Mouse (Mus musculus) intestine, embryonic 15.5 days (tissue): Measurements from ENCODE around the gene Speg. TPM values are rescaled to one million over a fixed set of nuclear protein-coding genes. Genes with fewer than 3 reads are reported as not detected.

Source experiments
- ATAC-seq: fragments of 200-750 bp; cut with Nextera tagmentation; 2 replicates; pipeline ENCODE4 v1.8.0; 2017; ENCODE audit warnings: moderate TSS enrichment, moderate library complexity
- H3K27ac ChIP-seq: fragments of 300-500 bp; sonication (generic); 2 replicates; pipeline ENCODE4 v1.5.1; 2015; ENCODE audit warnings: mild to moderate bottlenecking, inconsistent platforms
- H3K27me3 ChIP-seq: fragments of 300-500 bp; sonication (generic); replicated peaks from 2 replicates; pipeline ENCODE4 v1.6.1; 2015; ENCODE audit warnings: inconsistent platforms
- H3K36me3 ChIP-seq: fragments of 300-500 bp; sonication (generic); 2 replicates; pipeline ENCODE4 v1.6.1; 2015; ENCODE audit warnings: inconsistent platforms
- H3K4me1 ChIP-seq: fragments of 300-500 bp; sonication (generic); replicated peaks from 2 replicates; pipeline ENCODE4 v1.6.1; 2015; ENCODE audit warnings: inconsistent platforms
- H3K4me2 ChIP-seq: fragments of 300-500 bp; sonication (generic); replicated peaks from 2 replicates; pipeline ENCODE4 v1.6.1; 2015; ENCODE audit warnings: mild to moderate bottlenecking, inconsistent platforms
- H3K4me3 ChIP-seq: fragments of 300-500 bp; sonication (generic); replicated peaks from 2 replicates; pipeline ENCODE4 v1.5.1; 2015; ENCODE audit warnings: inconsistent platforms
- H3K9ac ChIP-seq: fragments of 300-500 bp; sonication (generic); 2 replicates; pipeline ENCODE4 v1.6.1; 2015; ENCODE audit warnings: inconsistent platforms
- H3K9me3 ChIP-seq: fragments of 300-500 bp; sonication (generic); 2 replicates; pipeline ENCODE4 v1.6.1; 2016; ENCODE audit warnings: inconsistent platforms
- WGBS: fragments of 180-500 bp; shearing (Covaris S2); methylation state at CpG from one replicate; pipeline ENCODE4 v1.1.7; 2015; 5-methylcytosine and 5-hydroxymethylcytosine counted together
- polyA plus RNA-seq: library from polyadenylated mRNA; unstranded; fragments of >200 nt; fragmentation: Nextera tagmentation; extraction: Ambion mirVana; gene quantifications from 2 replicates; pipeline ENCODE4 v1.2.1, GENCODE M21; 2015

Gene Speg
- polyA plus RNA-seq, 1 experiment from 2014 or later = 35.6 TPM

GRCm38 (mm10) chr1:75407056-75407455 is 32.0 kb downstream of the Speg start:
- Histone ChIP-seq H3K4me3 (no peak overlapping the region), H3K27me3 (no peaks in the 10 kb centered on the region), H3K9ac (no peak overlapping the region), H3K4me2 (no peak overlapping the region), H3K27ac (no peak overlapping the region), H3K4me1 (no peaks in the 10 kb centered on the region), H3K9me3 (no peaks in the 10 kb centered on the region), H3K36me3 (peaks cover 12% of the 10 kb centered on the region; the same call in 1 of the 2 replicates)
- ATAC-seq = no peak
- 92% methylated on average over 9 of the region's 9 CpGs for WGBS

- no peaks in the 10 kb centered on the region for H3K4me1 ChIP-seq
- ATAC-seq = no peak
- H3K9me3 ChIP-seq = no peaks in the 10 kb centered on the region
- H3K27me3 ChIP-seq = no peaks in the 10 kb centered on the region
- 82% methylated on average over 4 of the region's 4 CpGs for WGBS
- H3K4me2 ChIP-seq = no peak overlapping the region
- no peak overlapping the region for H3K27ac ChIP-seq
- H3K9ac ChIP-seq = no peak overlapping the region
- H3K4me3 ChIP-seq = no peak overlapping the region
- H3K36me3 ChIP-seq = peaks cover 6% of the 10 kb centered on the region; the same call in 1 of the 2 replicates
Observed at GRCm38 (mm10) chr1:75408210-75408609, 33.1 kb downstream of the Speg start.

- H3K9ac ChIP-seq = no peak overlapping the region
- H3K4me2 ChIP-seq = no peak overlapping the region
- no peak overlapping the region for H3K27ac ChIP-seq
- no peaks in the 10 kb centered on the region for H3K4me1 ChIP-seq
- 0 out of 2 replicates have a peak, but pooled peaks cover under 1% of the 10 kb centered on the region for H3K36me3 ChIP-seq
- H3K9me3 ChIP-seq = no peaks in the 10 kb centered on the region
- no peak for ATAC-seq
- no peaks in the 10 kb centered on the region for H3K27me3 ChIP-seq
- WGBS = 89% methylated on average over 7 of the region's 7 CpGs
- H3K4me3 ChIP-seq = no peak overlapping the region
Observed at GRCm38 (mm10) chr1:75409950-75410349, 34.9 kb downstream of the Speg start.

- 91% methylated on average over 3 of the region's 3 CpGs for WGBS
- no peak for ATAC-seq
Observed at GRCm38 (mm10) chr1:75412196-75412595, 37.1 kb downstream of the Speg start.

GRCm38 (mm10) chr1:75413749-75414148 is 38.7 kb downstream of the Speg start:
- peak; percentile 53; the same call in 1 of the 2 replicates for ATAC-seq
- Histone ChIP-seq H3K9me3 (no peaks in the 10 kb centered on the region), H3K4me1 (no peaks in the 10 kb centered on the region), H3K27ac (no peak overlapping the region), H3K4me3 (no peak overlapping the region), H3K36me3 (no peaks in the 10 kb centered on the region), H3K4me2 (no peak overlapping the region), H3K27me3 (no peaks in the 10 kb centered on the region), H3K9ac (no peak overlapping the region)
- 69% methylated on average over 3 of the region's 3 CpGs for WGBS

More at GRCm38 (mm10) chr1:75412196-75412595, 37.1 kb downstream of the Speg start:
- H3K4me1 ChIP-seq = no peaks in the 10 kb centered on the region
- no peaks in the 10 kb centered on the region for H3K9me3 ChIP-seq
- no peak overlapping the region for H3K9ac ChIP-seq
- no peaks in the 10 kb centered on the region for H3K36me3 ChIP-seq
- H3K27ac ChIP-seq = no peak overlapping the region
- H3K27me3 ChIP-seq = no peaks in the 10 kb centered on the region
- no peak overlapping the region for H3K4me3 ChIP-seq
- H3K4me2 ChIP-seq = no peak overlapping the region

GRCm38 (mm10) chr1:75421794-75422193 is 46.7 kb downstream of the Speg start:
- Histone ChIP-seq H3K27ac (no peak overlapping the region), H3K9ac (no peak overlapping the region), H3K4me1 (peaks cover 16% of the 10 kb centered on the region), H3K9me3 (no peaks in the 10 kb centered on the region), H3K4me3 (0 out of 2 replicates have a peak overlapping the region, but pooled peaks have one; percentile 33), H3K36me3 (no peaks in the 10 kb centered on the region), H3K4me2 (peak overlapping the region; percentile 70; the same call in 1 of the 2 replicates), H3K27me3 (peaks cover 40% of the 10 kb centered on the region)
- no peak for ATAC-seq
- 33% methylated on average over 20 of the region's 20 CpGs for WGBS

GRCm38 (mm10) chr1:75422216-75422822 is 47.2 kb downstream of the Speg start:
- H3K4me3 ChIP-seq = peak overlapping the region; percentile 33
- 16% methylated on average over 32 of the region's 32 CpGs for WGBS
- H3K4me1 ChIP-seq = peaks cover 16% of the 10 kb centered on the region
- H3K4me2 ChIP-seq = peak overlapping the region; percentile 70
- peak overlapping the region; percentile 17 for H3K9ac ChIP-seq
- ATAC-seq = 0 out of 2 replicates have a peak, but pooled peaks have one; percentile 11
- no peaks in the 10 kb centered on the region for H3K36me3 ChIP-seq
- H3K27ac ChIP-seq = no peak overlapping the region
- H3K9me3 ChIP-seq = no peaks in the 10 kb centered on the region
- peaks cover 40% of the 10 kb centered on the region for H3K27me3 ChIP-seq

- Histone ChIP-seq H3K4me1 (peaks cover 16% of the 10 kb centered on the region), H3K4me2 (peak overlapping the region; percentile 70), H3K9me3 (no peaks in the 10 kb centered on the region), H3K27me3 (peaks cover 40% of the 10 kb centered on the region), H3K36me3 (no peaks in the 10 kb centered on the region), H3K4me3 (peak overlapping the region; percentile 33), H3K9ac (peak overlapping the region; percentile 17), H3K27ac (no peak overlapping the region)
- WGBS = 3% methylated on average over 71 of the region's 71 CpGs
- ATAC-seq = peak; percentile 50
Observed at GRCm38 (mm10) chr1:75422823-75423471, 47.9 kb downstream of the Speg start.

- Histone ChIP-seq H3K27ac (no peak overlapping the region), H3K4me3 (no peak overlapping the region), H3K4me2 (no peak overlapping the region), H3K4me1 (peaks cover 16% of the 10 kb centered on the region), H3K9me3 (no peaks in the 10 kb centered on the region), H3K9ac (no peak overlapping the region), H3K27me3 (peaks cover 40% of the 10 kb centered on the region), H3K36me3 (no peaks in the 10 kb centered on the region)
- ATAC-seq = no peak
- WGBS = 83% methylated on average over 11 of the region's 11 CpGs
Observed at GRCm38 (mm10) chr1:75423780-75424390, 48.8 kb downstream of the Speg start.

GRCm38 (mm10) chr1:75425796-75426471 is 50.8 kb downstream of the Speg start:
- Histone ChIP-seq H3K4me2 (no peak overlapping the region), H3K27me3 (peaks cover 34% of the 10 kb centered on the region), H3K4me1 (peaks cover 16% of the 10 kb centered on the region), H3K4me3 (no peak overlapping the region), H3K9me3 (no peaks in the 10 kb centered on the region), H3K36me3 (no peaks in the 10 kb centered on the region), H3K27ac (no peak overlapping the region), H3K9ac (no peak overlapping the region)
- 31% methylated on average over 10 of the region's 10 CpGs for WGBS
- ATAC-seq = no peak

GRCm38 (mm10) chr1:75435475-75436328 is 60.6 kb downstream of the Speg start, which contains the start of gene Gmppa:
Gene Gmppa, plus strand, starts transcription at chr1:75435930.
- peak within 1 kb of the TSS; percentile 68 for H3K9ac ChIP-seq
- H3K9me3 ChIP-seq = no peaks in the 10 kb centered on the region
- ATAC-seq = peak; percentile 90
- peak within 1 kb of the TSS; percentile 62 for H3K4me3 ChIP-seq
- H3K4me2 ChIP-seq = peak within 1 kb of the TSS; percentile 61
- 5% methylated on average over 28 of the region's 28 CpGs for WGBS
- H3K4me1 ChIP-seq = peaks cover 8% of the 10 kb centered on the region
- no peaks in the 10 kb centered on the region for H3K27me3 ChIP-seq
- H3K27ac ChIP-seq = peak within 1 kb of the TSS; percentile 46; the same call in 1 of the 2 replicates
- peaks cover 7% of the 10 kb centered on the region for H3K36me3 ChIP-seq
